Mouse (Mus musculus) heart, postnatal 0 days (tissue): ENCODE results near the gene Morn1. TPM values are rescaled to one million over a fixed set of nuclear protein-coding genes. Genes with fewer than 3 reads are reported as not detected.

Source experiments
- ATAC-seq: fragments of 200-750 bp; cut with Nextera tagmentation; 2 replicates; pipeline ENCODE4 v1.8.0; 2017; ENCODE audit warnings: low read depth, moderate number of reproducible peaks, moderate library complexity; ENCODE audit not compliant: insufficient read depth
- DNase-seq: peaks from one replicate; pipeline ENCODE4 v3.0.0-alpha.2; 2016; ENCODE audit warnings: low spot score
- H3K27ac ChIP-seq: fragments of 300-500 bp; sonication (generic); 2 replicates; pipeline ENCODE4 v1.5.1; 2014; ENCODE audit warnings: low read depth, mild to moderate bottlenecking
- H3K27me3 ChIP-seq: fragments of 300-500 bp; sonication (generic); 2 replicates; pipeline ENCODE4 v1.6.1; 2014; ENCODE audit warnings: low read length, mixed read lengths; ENCODE audit not compliant: control insufficient read depth, insufficient read depth
- H3K36me3 ChIP-seq: fragments of 300-500 bp; sonication (generic); replicated peaks from 2 replicates; pipeline ENCODE4 v1.6.1; 2014; ENCODE audit warnings: low read length, mixed read lengths; ENCODE audit not compliant: control insufficient read depth, insufficient read depth
- H3K4me1 ChIP-seq: fragments of 300-500 bp; sonication (generic); 2 replicates; pipeline ENCODE4 v1.6.1; 2014; ENCODE audit warnings: antibody characterized with exemption; ENCODE audit not compliant: control insufficient read depth, insufficient read depth
- H3K4me2 ChIP-seq: fragments of 300-500 bp; sonication (generic); 2 replicates; pipeline ENCODE4 v1.6.1; 2014; ENCODE audit warnings: low read depth, mild to moderate bottlenecking, low read length, moderate library complexity
- H3K4me3 ChIP-seq: fragments of 300-500 bp; sonication (generic); 2 replicates; pipeline ENCODE4 v1.5.1; 2014; ENCODE audit warnings: low read depth, low read length
- H3K9ac ChIP-seq: fragments of 300-500 bp; sonication (generic); replicated peaks from 2 replicates; pipeline ENCODE4 v1.6.1; 2014; ENCODE audit warnings: low read depth, low read length, mixed read lengths
- H3K9me3 ChIP-seq: fragments of 300-500 bp; sonication (generic); replicated peaks from 2 replicates; pipeline ENCODE4 v1.6.1; 2016; ENCODE audit warnings: low read length; ENCODE audit not compliant: control insufficient read depth
- CTCF ChIP-seq: IDR thresholded peaks from 2 replicates; pipeline ENCODE4 v1.5.1; 2016; ENCODE audit warnings: antibody characterized with exemption, control low read depth, low read depth
- EP300 ChIP-seq: IDR thresholded peaks from 2 replicates; pipeline ENCODE4 v1.6.1; 2016; ENCODE audit warnings: antibody characterized with exemption, low read depth
- WGBS: fragments of 180-500 bp; shearing (Covaris S2); extraction: QIAGEN DNeasy Blood & Tissue Kit; methylation state at CpG from one replicate; pipeline ENCODE4 v1.1.7; 2014; 5-methylcytosine and 5-hydroxymethylcytosine counted together
- polyA plus RNA-seq: library from polyadenylated mRNA; unstranded; fragments of >200 nt; fragmentation: Nextera tagmentation; extraction: Ambion mirVana; gene quantifications from 2 replicates; pipeline ENCODE4 v1.2.1, GENCODE M21; 2015
- total RNA-seq: library from RNA; depleted of rRNA; stranded (reverse); fragments of >200 nt; gene quantifications from 2 replicates; pipeline ENCODE4 v1.2.3, GENCODE M21; 2014; ENCODE audit warnings: low replicate concordance; rRNA removed

Morn1 gene
- total RNA-seq: 5.7 TPM in 1 of 2 replicates, not detected in the other
- 1.8 and 2.4 TPM in 2 replicates for polyA plus RNA-seq

DNA sequence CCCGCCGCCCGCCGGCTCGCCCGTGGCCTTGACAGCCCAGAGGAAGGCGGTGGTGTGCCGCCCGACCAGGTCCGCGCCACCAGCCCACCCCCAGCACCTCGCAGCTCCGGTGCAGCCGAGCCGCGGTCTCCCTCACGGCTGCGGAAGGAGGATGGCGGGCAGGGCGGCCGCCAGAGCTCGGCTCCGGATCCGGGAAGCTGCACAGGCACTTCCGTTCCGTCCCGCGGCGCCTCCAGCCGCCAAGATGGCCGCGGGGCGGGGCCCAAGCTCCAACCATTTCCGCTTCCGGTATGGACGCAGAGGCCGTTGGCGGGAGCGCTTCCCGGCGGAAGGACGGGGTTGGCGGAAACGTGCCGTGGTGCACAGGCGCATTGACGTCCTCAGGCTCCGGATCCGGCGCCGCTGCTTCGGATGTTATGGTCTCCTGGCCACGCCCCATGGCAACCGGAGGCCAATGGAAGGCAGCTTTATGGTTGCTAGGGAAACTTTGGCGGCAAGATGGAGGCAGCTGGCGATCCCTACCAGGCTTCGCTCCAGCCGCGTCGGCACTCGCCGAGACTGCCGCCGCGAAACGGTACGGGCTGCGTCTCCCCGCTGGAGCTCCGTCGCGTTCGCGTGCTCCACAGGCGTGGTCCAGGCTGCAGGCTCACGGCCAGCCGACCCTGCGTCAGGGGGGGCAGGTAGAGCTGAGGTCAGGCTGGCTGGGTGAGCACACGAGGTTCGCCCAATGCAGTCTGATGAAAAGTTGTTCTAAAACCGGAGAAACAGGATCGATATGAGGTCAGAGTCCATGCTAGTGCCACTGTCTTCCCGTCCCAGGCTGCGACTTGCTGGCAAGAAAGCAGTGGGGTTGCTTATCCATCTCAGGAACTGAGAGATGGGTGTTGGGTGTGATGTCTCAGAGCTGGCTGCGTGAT is at the start of gene Morn1, which contains the start of gene Rer1:
Gene Morn1 (plus strand): TSS at position 470 of the 917 bp plus-strand sequence.
Gene Rer1 (minus strand): TSS at position 275 of the 917 bp plus-strand sequence.
- peak; percentile 99 for DNase-seq
- H3K9ac ChIP-seq: peak within 1 kb of the TSS; percentile 95
- WGBS: under 1% methylated on average over 84 of the region's 85 CpGs
- H3K4me1 ChIP-seq: peaks cover 23% of the 10 kb centered on the region
- H3K27me3 ChIP-seq: no peaks in the 10 kb centered on the region
- H3K4me2 ChIP-seq: peak within 1 kb of the TSS; percentile 92
- peak; percentile 99 for ATAC-seq
- peaks cover 10% of the 10 kb centered on the region for H3K36me3 ChIP-seq
- H3K9me3 ChIP-seq: no peaks in the 10 kb centered on the region
- peak within 1 kb of the TSS; percentile 95 for H3K27ac ChIP-seq
- peak within 1 kb of the TSS; percentile 96 for H3K4me3 ChIP-seq
- no peak for TF ChIP-seq CTCF
- TF ChIP-seq EP300: 0 out of 2 replicates have a peak, but pooled peaks have one; percentile 56

DNA sequence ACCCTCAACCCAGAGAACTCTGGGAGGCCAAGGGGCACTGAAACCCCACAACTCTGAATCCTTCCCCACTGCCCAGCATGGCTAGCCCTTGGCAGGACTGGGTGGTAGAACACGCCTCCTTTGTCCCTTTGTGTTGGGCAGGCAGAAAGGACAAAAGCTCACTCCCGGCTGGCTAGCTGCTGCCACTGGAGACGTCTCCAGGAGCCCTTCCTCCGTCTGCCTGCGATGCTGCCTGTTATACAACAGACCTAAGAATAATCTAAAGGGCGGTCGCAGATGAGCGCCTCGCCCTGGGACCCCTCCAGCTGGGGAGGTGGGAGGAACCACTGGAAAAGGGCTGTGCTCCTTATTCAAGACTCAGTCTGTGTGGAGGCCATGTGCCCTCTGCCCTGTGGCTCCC is 46.2 kb upstream of the Morn1 start:
- Histone ChIP-seq H3K4me2 (no peak overlapping the region), H3K4me1 (no peaks in the 10 kb centered on the region), H3K9me3 (no peaks in the 10 kb centered on the region), H3K36me3 (no peaks in the 10 kb centered on the region), H3K27me3 (peaks cover 48% of the 10 kb centered on the region), H3K4me3 (no peak overlapping the region), H3K27ac (no peak overlapping the region), H3K9ac (no peak overlapping the region)
- no peak for TF ChIP-seq EP300
- no peak for TF ChIP-seq CTCF
- DNase-seq (no peak), ATAC-seq (no peak)
- WGBS: 57% methylated on average over 9 of the region's 9 CpGs

DNA sequence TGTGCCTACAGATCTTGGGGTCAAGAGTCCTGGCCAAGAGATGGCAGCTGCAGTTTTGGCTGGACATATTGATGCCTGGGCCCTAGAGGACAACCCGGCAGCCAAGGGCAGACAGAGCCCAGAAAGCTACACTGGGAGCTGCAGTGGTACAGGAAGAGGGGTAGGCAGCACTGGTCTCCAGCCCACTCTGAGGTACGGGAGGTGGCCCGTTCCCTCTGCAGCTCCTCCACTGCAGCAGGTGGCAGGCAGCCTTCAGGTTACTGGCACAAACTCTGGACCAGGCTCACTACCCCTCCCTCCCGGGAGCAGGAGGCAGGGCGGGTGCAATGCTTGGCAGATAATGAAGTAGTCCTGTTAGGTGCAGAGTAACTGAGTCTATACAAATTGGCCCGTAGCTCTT is 45.7 kb upstream of the Morn1 start:
- Histone ChIP-seq H3K36me3 (no peaks in the 10 kb centered on the region), H3K9ac (no peak overlapping the region), H3K27ac (no peak overlapping the region), H3K27me3 (peaks cover 53% of the 10 kb centered on the region), H3K4me2 (no peak overlapping the region), H3K4me3 (no peak overlapping the region), H3K9me3 (no peaks in the 10 kb centered on the region), H3K4me1 (no peaks in the 10 kb centered on the region)
- no peak for TF ChIP-seq EP300
- no peak for TF ChIP-seq CTCF
- DNase-seq (no peak), ATAC-seq (no peak)
- 63% methylated on average over 6 of the region's 6 CpGs for WGBS

DNA sequence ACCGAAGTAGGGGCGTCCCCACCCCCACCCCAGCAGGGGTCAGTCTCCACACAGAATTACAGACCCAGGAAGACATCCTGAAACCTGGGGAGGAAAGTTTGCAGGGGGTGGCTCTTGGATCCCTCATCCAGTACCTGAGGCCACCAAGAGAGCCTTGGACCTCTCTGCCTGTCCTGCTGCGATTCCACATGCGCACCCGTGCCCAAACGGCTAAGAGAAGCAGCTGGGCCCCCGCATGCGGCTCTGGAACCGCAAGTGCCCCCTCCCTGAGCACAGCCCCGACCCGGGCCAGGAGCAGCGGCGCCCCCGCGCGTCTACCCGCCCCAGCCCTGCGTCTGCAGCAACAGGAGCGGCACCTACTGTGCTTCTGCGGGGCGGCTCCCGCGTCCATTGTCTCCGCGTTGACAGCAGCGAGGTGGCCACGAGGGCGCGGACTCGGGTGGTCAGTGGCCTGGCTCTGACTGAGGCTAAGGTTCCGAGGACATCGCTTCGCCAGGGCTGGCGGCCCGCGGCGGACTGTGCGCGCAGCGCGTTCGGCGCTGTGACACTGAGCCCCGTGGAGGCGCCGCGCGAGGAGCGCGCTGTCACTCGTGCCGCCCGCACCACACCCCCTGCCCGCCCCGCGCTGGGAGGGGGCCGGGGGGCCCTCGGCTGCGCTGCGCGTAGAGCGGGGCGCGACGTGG is 43.6 kb upstream of the Morn1 start:
- H3K4me2 ChIP-seq: no peak overlapping the region
- H3K9ac ChIP-seq: no peak overlapping the region
- H3K9me3 ChIP-seq: no peaks in the 10 kb centered on the region
- H3K4me3 ChIP-seq: peak overlapping the region; percentile 15; the same call in 1 of the 2 replicates
- ATAC-seq (no peak), DNase-seq (no peak)
- 1% methylated on average over 60 of the region's 65 CpGs for WGBS
- no peaks in the 10 kb centered on the region for H3K36me3 ChIP-seq
- TF ChIP-seq EP300 (no peak), CTCF (no peak)
- no peaks in the 10 kb centered on the region for H3K4me1 ChIP-seq
- peaks cover 62% of the 10 kb centered on the region for H3K27me3 ChIP-seq
- H3K27ac ChIP-seq: no peak overlapping the region

DNA sequence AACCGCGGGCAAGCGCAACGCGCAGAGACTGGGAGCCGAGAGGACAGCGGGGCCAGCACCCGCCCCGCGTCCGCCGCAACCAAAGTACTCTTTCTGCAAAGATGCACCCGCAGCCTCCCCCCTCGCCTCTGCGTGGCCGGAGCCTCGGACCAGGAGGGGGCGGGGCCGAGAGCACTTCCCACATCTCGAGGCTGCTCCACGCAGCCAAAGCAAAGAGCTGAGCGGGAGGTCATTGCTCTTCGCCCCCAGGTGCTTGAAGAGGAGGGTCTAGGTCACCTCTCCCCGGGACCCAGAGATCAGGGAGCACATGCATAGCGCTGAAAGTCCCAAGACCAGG is 43.1 kb upstream of the Morn1 start:
- no peak overlapping the region for H3K4me2 ChIP-seq
- DNase-seq: no peak

More for the DNA sequence above, 43.1 kb upstream of the Morn1 start:
- H3K27me3 ChIP-seq: peaks cover 62% of the 10 kb centered on the region
- H3K9ac ChIP-seq: no peak overlapping the region
- no peaks in the 10 kb centered on the region for H3K9me3 ChIP-seq
- no peak for ATAC-seq
- H3K4me1 ChIP-seq: no peaks in the 10 kb centered on the region
- H3K36me3 ChIP-seq: no peaks in the 10 kb centered on the region
- TF ChIP-seq CTCF (no peak), EP300 (no peak)
- H3K27ac ChIP-seq: no peak overlapping the region
- 0 out of 2 replicates have a peak overlapping the region, but pooled peaks have one; percentile 15 for H3K4me3 ChIP-seq
- WGBS: 4% methylated on average over 16 of the region's 25 CpGs
